Mouse (Mus musculus) MEL (cell line): Measurements from ENCODE around the gene Gtf3c2. TPM values are rescaled to one million over a fixed set of nuclear protein-coding genes. Genes with fewer than 3 reads are reported as not detected.

Source experiments
- DNase-seq: peaks from one replicate; pipeline ENCODE4 v3.0.0; 2011; ENCODE audit warnings: low read depth, low spot score
- H3K27ac ChIP-seq: 2 replicates; pipeline ENCODE4 v1.5.1; 2012; ENCODE audit warnings: low read depth, mild to moderate bottlenecking, control low read depth, low read length, moderate library complexity; ENCODE audit not compliant: control insufficient read depth
- H3K27me3 ChIP-seq, 2 experiments: fragments of 150-350 bp in 1 of 2; sonication (generic) in 1 of 2; 2 replicates each; pipeline ENCODE4 v1.6.1; 2012; ENCODE audit warnings: low read length in 2 of 2, mild to moderate bottlenecking in 2 of 2, improper control_type of control experiment in 1 of 2, moderate library complexity in 1 of 2; ENCODE audit not compliant: insufficient read depth in 2 of 2, control insufficient read depth in 1 of 2
- H3K36me3 ChIP-seq, 2 experiments: 2 replicates each; pipeline ENCODE4 v1.6.1; 2012 to 2014; ENCODE audit warnings: low read length in 2 of 2, improper control_type of control experiment in 1 of 2, inconsistent platforms in 1 of 2, mild to moderate bottlenecking in 1 of 2; ENCODE audit not compliant: insufficient read depth in 2 of 2, control insufficient read depth in 1 of 2
- H3K4me1 ChIP-seq, 2 experiments: fragments of 150-350 bp in 1 of 2; sonication (generic) in 1 of 2; 2 replicates each; pipeline ENCODE4 v1.6.1; 2012; ENCODE audit warnings: low read length in 2 of 2, improper control_type of control experiment in 1 of 2, mild to moderate bottlenecking in 1 of 2; ENCODE audit not compliant: insufficient read depth in 2 of 2, control insufficient read depth in 1 of 2
- H3K4me3 ChIP-seq, 2 experiments: fragments of 150-350 bp in 1 of 2; sonication (generic) in 1 of 2; 2 replicates each; pipeline ENCODE4 v1.5.1; 2012; ENCODE audit warnings: low read depth in 2 of 2, low read length in 2 of 2, mild to moderate bottlenecking in 2 of 2, moderate library complexity in 2 of 2, control low read depth in 1 of 2, improper control_type of control experiment in 1 of 2; ENCODE audit not compliant: control insufficient read depth in 1 of 2, insufficient read depth in 1 of 2
- H3K79me2 ChIP-seq: 2 replicates; pipeline ENCODE4 v1.6.1; 2012; ENCODE audit warnings: mild to moderate bottlenecking, low read length, moderate library complexity; ENCODE audit not compliant: control insufficient read depth, poor library complexity, insufficient read depth
- H3K9ac ChIP-seq: 2 replicates; pipeline ENCODE4 v1.6.1; 2012; ENCODE audit warnings: low read depth, mild to moderate bottlenecking, control low read depth, low read length, moderate library complexity; ENCODE audit not compliant: control insufficient read depth, poor library complexity, severe bottlenecking
- H3K9me3 ChIP-seq: fragments of 150-350 bp; sonication (generic); replicated peaks from 2 replicates; pipeline ENCODE4 v1.6.1; 2012; ENCODE audit warnings: mild to moderate bottlenecking, low read length, improper control_type of control experiment, moderate library complexity; ENCODE audit not compliant: insufficient read depth
- BHLHE40 ChIP-seq: IDR thresholded peaks from 2 replicates; pipeline ENCODE4 v1.6.1; 2012; ENCODE audit warnings: low read depth, mild to moderate bottlenecking, inconsistent platforms, low read length, improper control_type of control experiment, borderline replicate concordance
- CHD1 ChIP-seq: IDR thresholded peaks from 2 replicates; pipeline ENCODE4 v1.6.1; 2012; ENCODE audit warnings: low read depth, mild to moderate bottlenecking, inconsistent platforms, low read length, improper control_type of control experiment
- CHD2 ChIP-seq: IDR thresholded peaks from 2 replicates; pipeline ENCODE4 v1.6.1; 2011; ENCODE audit warnings: low read length, improper control_type of control experiment
- ELF1 ChIP-seq: IDR thresholded peaks from 2 replicates; pipeline ENCODE4 v1.6.1; 2014; ENCODE audit warnings: low read depth, mild to moderate bottlenecking, inconsistent platforms, low read length, improper control_type of control experiment, moderate library complexity
- EP300 ChIP-seq, 2 experiments: IDR thresholded peaks; 2 replicates each; pipeline ENCODE4 v1.6.1; 2011; ENCODE audit warnings: improper control_type of control experiment in 2 of 2, low read length in 2 of 2, low read depth in 1 of 2, mild to moderate bottlenecking in 1 of 2
- ETS1 ChIP-seq: IDR thresholded peaks from 2 replicates; pipeline ENCODE4 v1.6.1; 2012; ENCODE audit warnings: low read depth, mild to moderate bottlenecking, inconsistent platforms, low read length, improper control_type of control experiment, moderate library complexity
- GABPA ChIP-seq: IDR thresholded peaks from 2 replicates; pipeline ENCODE4 v1.6.1; 2012; ENCODE audit warnings: low read depth, mild to moderate bottlenecking, inconsistent platforms, low read length, improper control_type of control experiment, moderate library complexity
- GATA1 ChIP-seq: IDR thresholded peaks from 2 replicates; pipeline ENCODE4 v1.6.1; 2011; ENCODE audit warnings: low read depth, low read length, improper control_type of control experiment
- HCFC1 ChIP-seq: IDR thresholded peaks from 2 replicates; pipeline ENCODE4 v1.6.1; 2012; ENCODE audit warnings: low read depth, mild to moderate bottlenecking, inconsistent platforms, low read length, improper control_type of control experiment, moderate library complexity
- JUND ChIP-seq: IDR thresholded peaks from 2 replicates; pipeline ENCODE4 v1.6.1; 2011; ENCODE audit warnings: low read depth, mild to moderate bottlenecking, improper control_type of control experiment, low read length
- KAT2A ChIP-seq: conservative IDR thresholded peaks from 2 replicates; pipeline ENCODE4 v1.6.1; 2012; ENCODE audit warnings: low read depth, low read length, improper control_type of control experiment, inconsistent platforms
- MAFK ChIP-seq: IDR thresholded peaks from 2 replicates; pipeline ENCODE4 v1.6.1; 2011; ENCODE audit warnings: low read depth, mild to moderate bottlenecking, low read length, improper control_type of control experiment, borderline replicate concordance
- MAX ChIP-seq: IDR thresholded peaks from 2 replicates; pipeline ENCODE4 v1.6.1; 2011; ENCODE audit warnings: low read length, improper control_type of control experiment
- MAZ ChIP-seq: IDR thresholded peaks from 2 replicates; pipeline ENCODE4 v1.6.1; 2012; ENCODE audit warnings: low read depth, mild to moderate bottlenecking, inconsistent platforms, low read length, improper control_type of control experiment
- MEF2A ChIP-seq: IDR thresholded peaks from 2 replicates; pipeline ENCODE4 v1.6.1; 2014; ENCODE audit warnings: low read depth, mild to moderate bottlenecking, inconsistent platforms, low read length, improper control_type of control experiment; ENCODE audit not compliant: poor library complexity, insufficient replicate concordance, severe bottlenecking; ENCODE audit errors: extremely low read depth
- MXI1 ChIP-seq: IDR thresholded peaks from 2 replicates; pipeline ENCODE4 v1.6.1; 2011; ENCODE audit warnings: mild to moderate bottlenecking, low read depth, low read length, improper control_type of control experiment
- MYB ChIP-seq: IDR thresholded peaks from 2 replicates; pipeline ENCODE4 v1.6.1; 2011; ENCODE audit warnings: mild to moderate bottlenecking, low read depth, low read length, improper control_type of control experiment
- MYC ChIP-seq: IDR thresholded peaks from 2 replicates; pipeline ENCODE4 v1.6.1; 2011; ENCODE audit warnings: low read depth, mild to moderate bottlenecking, low read length, improper control_type of control experiment, moderate library complexity
- NELFE ChIP-seq: IDR thresholded peaks from 2 replicates; pipeline ENCODE4 v1.6.1; 2011; ENCODE audit warnings: low read depth, low read length, improper control_type of control experiment
- NRF1 ChIP-seq: IDR thresholded peaks from 2 replicates; pipeline ENCODE4 v1.6.1; 2014; ENCODE audit warnings: low read depth, mild to moderate bottlenecking, inconsistent platforms, low read length, improper control_type of control experiment, moderate library complexity; ENCODE audit not compliant: poor library complexity, insufficient read depth, severe bottlenecking
- POLR2A ChIP-seq, 2 experiments: IDR thresholded peaks; 2 replicates each; pipeline ENCODE4 v1.6.1; 2011 to 2012; ENCODE audit warnings: low read length in 2 of 2, mild to moderate bottlenecking in 2 of 2, control low read depth in 1 of 2, improper control_type of control experiment in 1 of 2, low read depth in 1 of 2, moderate library complexity in 1 of 2; ENCODE audit not compliant: control insufficient read depth in 1 of 2, insufficient read depth in 1 of 2, poor library complexity in 1 of 2
- POLR2AphosphoS5 ChIP-seq: IDR thresholded peaks from 2 replicates; pipeline ENCODE4 v1.6.1; 2012; ENCODE audit warnings: low read depth, borderline replicate concordance, mild to moderate bottlenecking, inconsistent platforms, low read length, moderate library complexity, mixed read lengths
- RAD21 ChIP-seq: IDR thresholded peaks from 2 replicates; pipeline ENCODE4 v1.6.1; 2011; ENCODE audit warnings: mild to moderate bottlenecking, low read depth, low read length, improper control_type of control experiment
- SIN3A ChIP-seq: IDR thresholded peaks from 2 replicates; pipeline ENCODE4 v1.6.1; 2012; ENCODE audit warnings: low read length, improper control_type of control experiment, inconsistent platforms
- SMC3 ChIP-seq: IDR thresholded peaks from 2 replicates; pipeline ENCODE4 v1.6.1; 2011; ENCODE audit warnings: low read depth, low read length, improper control_type of control experiment
- TBP ChIP-seq: IDR thresholded peaks from 2 replicates; pipeline ENCODE4 v1.8.0; 2011; ENCODE audit warnings: low read depth, low read length, improper control_type of control experiment
- TCF12 ChIP-seq: IDR thresholded peaks from 2 replicates; pipeline ENCODE4 v1.6.1; 2014; ENCODE audit warnings: low read depth, mild to moderate bottlenecking, inconsistent platforms, low read length, improper control_type of control experiment, moderate library complexity
- UBTF ChIP-seq: IDR thresholded peaks from 2 replicates; pipeline ENCODE4 v1.6.1; 2012; ENCODE audit warnings: low read depth, mild to moderate bottlenecking, inconsistent platforms, low read length, improper control_type of control experiment, moderate library complexity, borderline replicate concordance; ENCODE audit not compliant: insufficient read depth
- USF1 ChIP-seq: IDR thresholded peaks from 2 replicates; pipeline ENCODE4 v1.6.1; 2014; ENCODE audit warnings: low read depth, mild to moderate bottlenecking, inconsistent platforms, low read length, improper control_type of control experiment, moderate library complexity
- USF2 ChIP-seq, 2 experiments: IDR thresholded peaks; 2 replicates each; pipeline ENCODE4 v1.6.1; 2011 to 2012; ENCODE audit warnings: improper control_type of control experiment in 2 of 2, low read length in 2 of 2, borderline replicate concordance in 1 of 2, inconsistent platforms in 1 of 2, low read depth in 1 of 2, mild to moderate bottlenecking in 1 of 2; ENCODE audit not compliant: insufficient read depth in 1 of 2
- ZC3H11A ChIP-seq: IDR thresholded peaks from 2 replicates; pipeline ENCODE4 v1.6.1; 2012; ENCODE audit warnings: low read depth, mild to moderate bottlenecking, inconsistent platforms, low read length, improper control_type of control experiment
- ZKSCAN1 ChIP-seq: IDR thresholded peaks from 2 replicates; pipeline ENCODE4 v1.6.1; 2012; ENCODE audit warnings: low read depth, mild to moderate bottlenecking, inconsistent platforms, low read length, improper control_type of control experiment, moderate library complexity
- ZMIZ1 ChIP-seq: IDR thresholded peaks from 2 replicates; pipeline ENCODE4 v1.6.1; 2012; ENCODE audit warnings: low read depth, mild to moderate bottlenecking, inconsistent platforms, low read length, improper control_type of control experiment, moderate library complexity
- ZNF384 ChIP-seq: IDR thresholded peaks from 2 replicates; pipeline ENCODE4 v1.6.1; 2012; ENCODE audit warnings: low read depth, mild to moderate bottlenecking, inconsistent platforms, low read length, improper control_type of control experiment
- polyA plus RNA-seq, 2 experiments: library from polyadenylated mRNA; stranded (reverse) in 1 of 2; unstranded in 1 of 2; fragments of >175 nt in 1 of 2; fragments of >200 nt in 1 of 2; gene quantifications; 2 replicates each; pipeline versions ENCODE4 v1.2.1 to v1.2.4; 2012; ENCODE audit warnings: low replicate concordance in 2 of 2, low read depth in 1 of 2; ENCODE audit not compliant: insufficient read length in 2 of 2, insufficient read depth in 1 of 2, missing spikeins in 1 of 2
- total RNA-seq: library from RNA; depleted of rRNA; stranded (reverse); fragments of 300-350 nt; gene quantifications from 2 replicates; pipeline ENCODE4 v1.2.3, GENCODE M21; 2012; rRNA removed

Gene Gtf3c2
- total RNA-seq (46.7 and 50.9 TPM in 2 replicates), polyA plus RNA-seq (100 to 1,000 TPM in 1 of 2 experiments, not detected in 1; 129 TPM)

DNA sequence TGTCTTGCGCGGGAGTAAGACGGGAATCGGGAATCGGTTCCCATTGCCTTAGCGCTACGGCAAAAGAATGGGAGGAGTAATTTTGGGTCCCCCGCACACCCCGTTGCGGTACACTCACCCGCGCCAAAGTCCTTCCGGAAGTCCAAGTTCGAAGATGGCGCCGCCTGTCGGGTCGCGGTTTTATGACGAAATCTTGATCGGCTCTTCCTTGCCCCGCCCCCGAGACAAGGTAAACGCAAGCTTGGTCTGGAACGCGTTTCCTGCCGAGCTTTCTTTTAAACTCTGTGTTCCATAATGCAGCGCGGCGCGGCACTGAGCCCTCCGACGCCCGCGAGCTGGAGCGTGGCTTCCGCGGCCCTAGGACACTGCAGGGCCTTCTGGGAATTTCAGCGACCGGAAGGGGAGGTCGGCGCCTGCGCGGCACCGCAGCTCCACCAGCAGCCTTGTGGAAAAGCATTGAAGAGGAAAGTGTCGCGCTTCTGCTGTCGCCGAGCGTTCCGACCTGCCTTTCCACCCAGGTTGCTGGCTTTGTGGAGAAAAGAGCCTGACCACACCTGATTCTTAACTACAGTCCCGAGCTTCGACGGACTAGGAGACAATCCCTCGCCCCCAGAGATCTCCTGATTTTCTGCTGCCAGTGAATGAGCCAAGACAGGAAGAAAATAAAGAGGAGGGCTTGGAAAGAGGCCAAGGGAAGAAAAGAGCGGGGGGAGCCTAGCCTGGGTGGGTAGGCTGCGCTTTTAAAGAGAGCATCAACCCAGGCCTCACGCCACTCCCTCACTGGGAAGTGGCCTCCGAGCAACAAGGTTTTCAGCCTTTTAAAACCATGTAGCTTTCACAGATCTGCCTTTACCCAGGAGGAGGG, at the start of gene Gtf3c2, which contains the start of gene Gm29609:
Gene Gtf3c2 (minus strand): TSS at position 379 of the 865 bp plus-strand sequence.
Gene Gm29609 (minus strand): TSS at position 146 of the 865 bp plus-strand sequence.
- peak within 1 kb of the TSS; percentile 67 to 85 for H3K4me3 ChIP-seq
- H3K79me2 ChIP-seq: peaks cover 41% of the 10 kb centered on the region
- H3K27me3 ChIP-seq: no peaks in the 10 kb centered on the region
- H3K27ac ChIP-seq: peak within 1 kb of the TSS; percentile 96
- H3K4me1 ChIP-seq: peaks cover 18 to 19% of the 10 kb centered on the region in 2 experiments
- H3K9ac ChIP-seq: peak within 1 kb of the TSS; percentile 83
- DNase-seq: peak; percentile 99
- no peaks in the 10 kb centered on the region for H3K9me3 ChIP-seq
- H3K36me3 ChIP-seq: peaks cover 7 to 33% of the 10 kb centered on the region in 2 experiments
- peak; percentile 65; the same call in 1 of the 2 replicates for TF ChIP-seq CHD1
- TF ChIP-seq RAD21: no peak
- peak; percentile 75 for TF ChIP-seq MYC
- no peak; the same call in 1 of the 2 replicates for TF ChIP-seq CHD2
- peak; percentile 87 for TF ChIP-seq MAZ
- TF ChIP-seq MXI1: peak; percentile 94
- no peak for TF ChIP-seq BHLHE40
- no peak for TF ChIP-seq ZC3H11A
- TF ChIP-seq TCF12: peak; percentile 37
- no peak for TF ChIP-seq SMC3
- TF ChIP-seq MAX: peak; percentile 83
- TF ChIP-seq HCFC1: peak; percentile 91
- peak; percentile 88 for TF ChIP-seq TBP
- peak; percentile 80 for TF ChIP-seq KAT2A
- TF ChIP-seq GABPA: no peak
- no peak for TF ChIP-seq MYB
- TF ChIP-seq ZMIZ1: peak; percentile 88
- TF ChIP-seq ETS1: peak; percentile 73
- no peak for TF ChIP-seq USF2 (IDR thresholded peaks at IDR 0.05; ENCODE audit: borderline replicate concordance in 1 of 2, insufficient read depth in 1 of 2, low read depth in 1 of 2, low read length in 2 of 2)
- TF ChIP-seq GATA1: no peak; the same call in 1 of the 2 replicates
- no peak for TF ChIP-seq MAFK
- TF ChIP-seq POLR2A (IDR thresholded peaks at IDR 0.05; ENCODE audit: control insufficient read depth in 1 of 2, insufficient read depth in 1 of 2, low read depth in 1 of 2, low read length in 2 of 2, poor library complexity in 1 of 2): peak; percentile 72 to 99
- TF ChIP-seq JUND: 0 out of 2 replicates have a peak, but pooled peaks have one; percentile 7
- peak; percentile 91 for TF ChIP-seq SIN3A
- TF ChIP-seq MEF2A: 0 out of 2 replicates have a peak, but pooled peaks have one; percentile 5
- peak; percentile 97 for TF ChIP-seq NELFE
- peak; percentile 76; the same call in 1 of the 2 replicates for TF ChIP-seq POLR2AphosphoS5
- peak; percentile 21 to 27; a peak in 1 of 4 replicates for TF ChIP-seq EP300 (IDR thresholded peaks at IDR 0.05; ENCODE audit: low read depth in 1 of 2, low read length in 2 of 2)
- no peak for TF ChIP-seq ZNF384
- TF ChIP-seq USF1: peak; percentile 19; the same call in 1 of the 2 replicates
- peak; percentile 89 for TF ChIP-seq ELF1
- TF ChIP-seq ZKSCAN1: no peak
- peak; percentile 84 for TF ChIP-seq NRF1
- 0 out of 2 replicates have a peak, but pooled peaks have one; percentile 60 for TF ChIP-seq UBTF
